Mouse (Mus musculus): ENCODE results near the gene Afmid. TPM values are rescaled to one million over a fixed set of nuclear protein-coding genes. Genes with fewer than 3 reads are reported as not detected.

Afmid gene
- polyA plus RNA-seq, 1 experiment from 2014 or later: 15.1 TPM

GRCm38 (mm10) chr11:117794035-117794551, 31.6 kb upstream of the Afmid start:
- ATAC-seq (replicated peaks; ENCODE audit: insufficient number of reproducible peaks, insufficient read depth, low FRiP score, low read depth): no peak
- H3K36me3 ChIP-seq: no peaks in the 10 kb centered on the region
- WGBS: 58% methylated on average over 4 of the region's 4 CpGs
- no peak overlapping the region for H3K4me3 ChIP-seq
- H3K27me3 ChIP-seq: peaks cover 8% of the 10 kb centered on the region; the same call in 1 of the 2 replicates
- no peaks in the 10 kb centered on the region for H3K9me3 ChIP-seq (replicated peaks)
- H3K27ac ChIP-seq: no peak overlapping the region
- H3K9ac ChIP-seq: no peak overlapping the region
- no peak overlapping the region for H3K4me2 ChIP-seq
- peaks cover 37% of the 10 kb centered on the region for H3K4me1 ChIP-seq (replicated peaks)

DNA sequence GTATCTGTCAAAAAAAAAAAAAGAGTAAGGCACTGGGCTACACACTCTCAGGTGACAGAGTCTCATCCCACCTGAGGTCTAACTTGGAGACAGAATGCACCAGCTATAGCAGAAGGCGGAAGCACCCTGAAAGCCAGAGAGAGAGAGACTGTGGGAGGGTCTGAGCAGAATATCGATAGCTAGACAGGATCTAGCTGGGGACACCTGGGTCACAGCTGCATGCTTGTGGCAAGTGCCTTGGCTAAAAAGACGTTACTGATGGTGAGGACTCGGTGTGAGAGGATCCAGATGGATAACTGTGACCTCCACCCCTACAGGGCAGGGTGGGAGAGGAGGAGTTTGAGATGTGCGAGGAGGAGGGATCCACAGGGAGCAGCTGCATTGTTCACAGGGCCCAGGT, 28.8 kb upstream of the Afmid start:
- ATAC-seq (replicated peaks; ENCODE audit: insufficient number of reproducible peaks, insufficient read depth, low FRiP score, low read depth): no peak

DNA sequence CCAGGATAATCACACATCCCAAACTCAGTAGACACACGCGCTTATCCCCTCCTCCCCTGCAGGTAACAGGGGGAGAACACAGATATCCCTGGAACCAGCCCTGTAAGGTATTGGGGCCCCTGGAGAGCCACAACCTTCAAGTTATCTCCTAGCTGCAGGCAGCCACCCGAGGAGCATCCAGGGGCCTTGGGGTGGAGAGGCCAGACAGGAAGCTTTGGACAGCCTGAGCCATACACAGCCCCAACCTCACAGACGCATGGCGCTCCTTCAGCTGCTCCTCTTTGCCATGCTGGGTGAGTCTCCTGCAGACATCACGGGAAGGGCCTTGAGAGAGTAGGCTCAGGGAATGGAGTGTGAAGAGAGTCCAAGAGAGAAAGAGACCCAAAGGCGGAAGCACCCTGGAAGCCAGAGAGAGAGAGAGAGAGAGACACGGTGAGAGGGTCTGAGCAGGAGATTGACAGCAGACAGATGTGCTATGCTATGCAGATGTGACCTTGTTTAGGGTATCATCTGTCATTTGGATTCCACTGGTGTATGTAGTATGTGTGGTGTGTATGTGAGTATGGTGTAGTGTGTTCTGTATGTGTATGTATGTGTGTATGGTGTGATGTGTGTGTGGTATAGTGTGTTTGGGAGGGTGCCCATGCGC, 28.1 kb upstream of the Afmid start, which contains the start of gene 6030468B19Rik:
TSS of gene 6030468B19Rik (plus strand) at position 150 of the 649 bp plus-strand sequence.
- no peaks in the 10 kb centered on the region for H3K9me3 ChIP-seq (replicated peaks)
- H3K4me2 ChIP-seq: no peak within 1 kb of the TSS
- no peak within 1 kb of the TSS for H3K9ac ChIP-seq
- peaks cover 21% of the 10 kb centered on the region for H3K4me1 ChIP-seq (replicated peaks)
- no peak within 1 kb of the TSS for H3K27ac ChIP-seq
- H3K36me3 ChIP-seq: no peaks in the 10 kb centered on the region
- 47% methylated on average over 9 of the region's 9 CpGs for WGBS
- no peak; the same call in 1 of the 2 replicates for ATAC-seq (replicated peaks; ENCODE audit: insufficient number of reproducible peaks, insufficient read depth, low FRiP score, low read depth)
- no peak within 1 kb of the TSS for H3K4me3 ChIP-seq
- H3K27me3 ChIP-seq: no peaks in the 10 kb centered on the region

More for the DNA sequence above, 28.8 kb upstream of the Afmid start:
- Histone ChIP-seq H3K4me1 (replicated peaks) (peaks cover 27% of the 10 kb centered on the region), H3K9ac (no peak overlapping the region), H3K36me3 (no peaks in the 10 kb centered on the region), H3K4me2 (no peak overlapping the region), H3K27me3 (no peaks in the 10 kb centered on the region), H3K27ac (no peak overlapping the region), H3K4me3 (no peak overlapping the region), H3K9me3 (replicated peaks) (no peaks in the 10 kb centered on the region)
- 48% methylated on average over 5 of the region's 5 CpGs for WGBS

DNA sequence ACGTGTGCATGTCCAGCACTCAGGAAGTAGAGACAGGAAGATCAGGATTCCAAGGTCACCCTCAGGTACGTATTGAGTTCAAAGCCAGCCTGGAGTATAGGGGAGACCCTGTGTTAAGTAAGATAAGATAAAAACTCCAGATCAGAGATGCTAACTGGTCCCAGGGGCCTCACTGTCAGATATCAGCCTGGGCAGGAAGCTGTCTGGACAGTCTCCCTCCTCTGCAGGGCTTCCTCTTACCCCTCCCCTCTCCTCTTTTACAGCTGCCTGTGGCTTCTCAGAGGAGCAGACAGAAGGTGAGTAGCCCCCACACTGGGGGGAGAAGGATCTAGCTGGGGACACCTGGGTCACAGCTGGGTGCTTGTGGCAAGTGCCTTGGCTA, 27.6 kb upstream of the Afmid start:
- no peak overlapping the region for H3K9ac ChIP-seq
- no peaks in the 10 kb centered on the region for H3K27me3 ChIP-seq
- no peaks in the 10 kb centered on the region for H3K9me3 ChIP-seq (replicated peaks)
- no peak for ATAC-seq (replicated peaks; ENCODE audit: insufficient number of reproducible peaks, insufficient read depth, low FRiP score, low read depth)
- H3K27ac ChIP-seq: no peak overlapping the region
- H3K36me3 ChIP-seq: no peaks in the 10 kb centered on the region
- WGBS: 20% methylated on average over 2 of the region's 2 CpGs
- H3K4me3 ChIP-seq: no peak overlapping the region
- H3K4me1 ChIP-seq (replicated peaks): peaks cover 20% of the 10 kb centered on the region
- H3K4me2 ChIP-seq: no peak overlapping the region

DNA sequence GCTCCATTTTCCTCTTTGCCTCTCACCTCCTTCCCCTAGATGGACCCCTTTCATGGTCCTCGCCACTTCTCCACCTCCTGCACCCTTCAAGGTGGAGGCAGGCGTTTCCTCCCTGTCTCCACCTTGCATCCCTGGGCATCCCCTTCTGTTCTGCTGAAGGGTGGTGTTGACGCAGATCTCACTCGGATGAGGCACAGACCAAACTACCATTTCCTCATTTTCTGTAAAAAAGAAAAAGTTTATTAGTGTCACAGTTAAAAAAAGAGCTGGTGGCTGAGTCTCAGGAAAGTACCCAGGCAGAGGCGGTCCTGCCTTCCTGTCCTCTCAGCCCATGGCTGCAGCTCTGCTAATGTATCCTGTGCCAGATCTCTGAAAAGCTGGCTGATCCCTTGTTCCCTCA, 26.6 kb upstream of the Afmid start:
- 50% methylated on average over 5 of the region's 5 CpGs for WGBS
- H3K4me1 ChIP-seq (replicated peaks): peaks cover 17% of the 10 kb centered on the region
- no peak overlapping the region; the same call in 1 of the 2 replicates for H3K4me2 ChIP-seq
- no peak overlapping the region for H3K4me3 ChIP-seq
- ATAC-seq (replicated peaks; ENCODE audit: insufficient number of reproducible peaks, insufficient read depth, low FRiP score, low read depth): no peak
- no peak overlapping the region; the same call in 1 of the 2 replicates for H3K9ac ChIP-seq
- no peaks in the 10 kb centered on the region for H3K9me3 ChIP-seq (replicated peaks)
- H3K27ac ChIP-seq: no peak overlapping the region
- no peaks in the 10 kb centered on the region for H3K36me3 ChIP-seq
- no peaks in the 10 kb centered on the region for H3K27me3 ChIP-seq

- Histone ChIP-seq H3K9ac (no peak overlapping the region), H3K9me3 (replicated peaks) (no peaks in the 10 kb centered on the region), H3K27ac (no peak overlapping the region), H3K4me1 (replicated peaks) (peaks cover 17% of the 10 kb centered on the region), H3K36me3 (no peaks in the 10 kb centered on the region), H3K4me3 (no peak overlapping the region), H3K27me3 (no peaks in the 10 kb centered on the region), H3K4me2 (no peak overlapping the region)
- 86% methylated on average over 7 of the region's 7 CpGs for WGBS
- ATAC-seq (replicated peaks; ENCODE audit: insufficient number of reproducible peaks, insufficient read depth, low FRiP score, low read depth): no peak
Measured at GRCm38 (mm10) chr11:117800038-117800437, 25.7 kb upstream of the Afmid start.

- Histone ChIP-seq H3K9me3 (replicated peaks) (no peaks in the 10 kb centered on the region), H3K36me3 (no peaks in the 10 kb centered on the region), H3K4me3 (no peak overlapping the region), H3K9ac (no peak overlapping the region), H3K27ac (no peak overlapping the region), H3K4me1 (replicated peaks) (peaks cover 17% of the 10 kb centered on the region), H3K4me2 (no peak overlapping the region), H3K27me3 (no peaks in the 10 kb centered on the region)
- 68% methylated on average over 7 of the region's 7 CpGs for WGBS
- no peak for ATAC-seq (replicated peaks; ENCODE audit: insufficient number of reproducible peaks, insufficient read depth, low FRiP score, low read depth)
Measured at GRCm38 (mm10) chr11:117801650-117802049, 24.1 kb upstream of the Afmid start.

DNA sequence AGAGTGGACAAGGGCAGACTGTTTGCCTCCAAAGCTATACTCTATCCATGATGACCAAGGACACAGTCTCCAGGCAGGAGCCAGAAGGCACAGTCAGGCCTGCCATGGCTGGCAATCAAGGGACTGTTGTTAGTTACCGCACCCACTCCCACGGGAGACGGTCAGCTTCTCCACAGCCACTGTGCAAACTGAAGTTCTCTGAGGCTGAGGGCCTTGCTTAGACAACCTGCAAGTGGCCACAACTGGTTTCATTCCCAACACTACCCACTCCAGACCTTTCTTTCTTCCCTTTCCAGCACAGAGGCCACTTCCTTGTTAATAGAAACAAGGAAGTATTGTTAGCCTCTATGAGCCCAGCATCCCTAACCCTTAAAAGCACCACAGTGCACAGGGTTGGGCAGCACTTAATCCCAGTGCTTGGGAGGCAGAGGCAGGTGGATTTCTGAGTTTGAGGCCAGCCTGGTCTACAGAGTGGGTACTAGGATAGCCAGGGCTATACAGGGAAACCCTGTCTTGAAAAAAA, 22.5 kb upstream of the Afmid start:
- H3K4me2 ChIP-seq: no peak overlapping the region
- H3K27ac ChIP-seq: no peak overlapping the region
- no peak overlapping the region for H3K4me3 ChIP-seq
- 88% methylated on average over 3 of the region's 3 CpGs for WGBS
- H3K27me3 ChIP-seq: no peaks in the 10 kb centered on the region
- H3K36me3 ChIP-seq: no peaks in the 10 kb centered on the region
- no peak for ATAC-seq (replicated peaks; ENCODE audit: insufficient number of reproducible peaks, insufficient read depth, low FRiP score, low read depth)
- no peak overlapping the region for H3K9ac ChIP-seq
- peaks cover 10% of the 10 kb centered on the region for H3K4me1 ChIP-seq (replicated peaks)
- H3K9me3 ChIP-seq (replicated peaks): no peaks in the 10 kb centered on the region

DNA sequence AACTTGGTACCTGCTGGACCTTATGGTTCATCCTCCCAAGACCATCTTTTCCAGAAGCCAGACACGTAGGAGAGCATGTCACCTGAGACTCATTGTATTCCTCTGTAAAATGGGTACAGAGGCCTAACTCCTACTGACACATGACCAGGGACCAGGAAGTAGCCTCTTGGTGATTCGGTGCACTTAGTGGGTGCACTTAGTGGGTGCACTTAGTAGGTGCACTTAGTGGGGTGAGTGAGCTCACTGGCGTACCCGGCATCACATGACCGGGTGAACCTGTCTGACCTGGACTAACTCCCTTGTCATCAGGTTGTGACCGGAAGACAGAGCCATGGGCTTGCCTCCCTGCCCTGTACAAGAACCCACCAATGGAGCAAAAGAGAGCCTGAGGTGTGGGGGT, 18.9 kb upstream of the Afmid start:
- Histone ChIP-seq H3K27me3 (no peaks in the 10 kb centered on the region), H3K36me3 (no peaks in the 10 kb centered on the region), H3K27ac (no peak overlapping the region), H3K4me1 (replicated peaks) (peaks cover 23% of the 10 kb centered on the region), H3K9ac (no peak overlapping the region), H3K9me3 (replicated peaks) (no peaks in the 10 kb centered on the region), H3K4me2 (no peak overlapping the region), H3K4me3 (no peak overlapping the region)
- no peak for ATAC-seq (replicated peaks; ENCODE audit: insufficient number of reproducible peaks, insufficient read depth, low FRiP score, low read depth)
- WGBS: 93% methylated on average over 6 of the region's 6 CpGs

DNA sequence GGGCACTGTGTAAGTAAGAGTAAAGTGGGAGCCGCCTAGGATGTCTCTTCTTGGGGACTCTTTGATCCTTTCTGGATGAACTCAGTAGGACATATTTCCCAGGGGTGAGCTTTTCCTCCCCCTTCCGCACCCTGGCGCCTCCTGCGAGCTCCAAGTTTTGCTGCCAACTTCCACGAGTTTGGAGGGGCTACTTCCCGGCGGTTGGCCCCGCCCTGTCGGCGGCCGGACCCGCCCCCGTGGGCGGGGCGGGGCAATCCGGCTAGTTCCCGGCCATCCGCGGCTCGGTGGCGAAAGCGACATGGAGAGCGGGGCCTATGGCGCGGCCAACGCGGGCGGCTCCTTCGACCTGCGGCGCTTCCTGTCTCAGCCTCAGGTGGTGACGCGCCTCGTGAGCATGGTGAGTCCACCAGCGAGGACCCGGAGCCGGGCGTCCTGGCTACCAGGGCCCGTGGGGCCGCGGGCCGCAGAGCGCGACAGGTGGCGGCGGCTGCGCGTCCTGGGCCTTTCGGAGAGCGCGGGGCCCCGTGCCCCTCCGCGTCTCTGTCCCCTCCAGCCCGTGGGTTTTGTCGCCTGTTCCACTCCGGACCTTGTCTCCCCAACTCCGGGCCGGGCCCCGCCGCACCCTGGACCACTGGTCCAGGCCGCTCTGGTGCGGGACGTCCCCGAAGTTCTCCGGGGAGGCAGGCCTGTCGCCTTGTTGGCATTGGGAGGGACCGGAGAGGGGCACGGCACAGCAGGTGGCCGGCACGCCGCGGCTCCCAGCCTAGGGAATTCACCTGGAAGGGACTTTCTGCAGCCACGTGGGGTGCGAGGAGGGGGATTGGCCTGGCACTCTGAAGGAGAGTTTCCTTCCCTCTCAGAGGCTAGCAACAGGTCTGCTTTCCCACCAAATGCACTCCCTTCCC, 16.1 kb upstream of the Afmid start, which contains the start of the genes Gm20708 and Syngr2:
TSS of gene Gm20708 (plus strand) at position 262 of the 905 bp plus-strand sequence.
TSS of gene Syngr2 (plus strand) at position 262 of the 905 bp plus-strand sequence.
- peak within 1 kb of the TSS; percentile 79 for H3K9ac ChIP-seq
- H3K4me2 ChIP-seq: peak within 1 kb of the TSS; percentile 98
- 0% methylated on average over 75 of the region's 75 CpGs for WGBS
- peak within 1 kb of the TSS; percentile 81 for H3K27ac ChIP-seq
- H3K4me3 ChIP-seq: peak within 1 kb of the TSS; percentile 72
- H3K9me3 ChIP-seq (replicated peaks): no peaks in the 10 kb centered on the region
- peak; percentile 81 for ATAC-seq (replicated peaks; ENCODE audit: insufficient number of reproducible peaks, insufficient read depth, low FRiP score, low read depth)
- H3K27me3 ChIP-seq: no peaks in the 10 kb centered on the region
- H3K4me1 ChIP-seq (replicated peaks): peaks cover 33% of the 10 kb centered on the region
- peaks cover 25% of the 10 kb centered on the region for H3K36me3 ChIP-seq

DNA sequence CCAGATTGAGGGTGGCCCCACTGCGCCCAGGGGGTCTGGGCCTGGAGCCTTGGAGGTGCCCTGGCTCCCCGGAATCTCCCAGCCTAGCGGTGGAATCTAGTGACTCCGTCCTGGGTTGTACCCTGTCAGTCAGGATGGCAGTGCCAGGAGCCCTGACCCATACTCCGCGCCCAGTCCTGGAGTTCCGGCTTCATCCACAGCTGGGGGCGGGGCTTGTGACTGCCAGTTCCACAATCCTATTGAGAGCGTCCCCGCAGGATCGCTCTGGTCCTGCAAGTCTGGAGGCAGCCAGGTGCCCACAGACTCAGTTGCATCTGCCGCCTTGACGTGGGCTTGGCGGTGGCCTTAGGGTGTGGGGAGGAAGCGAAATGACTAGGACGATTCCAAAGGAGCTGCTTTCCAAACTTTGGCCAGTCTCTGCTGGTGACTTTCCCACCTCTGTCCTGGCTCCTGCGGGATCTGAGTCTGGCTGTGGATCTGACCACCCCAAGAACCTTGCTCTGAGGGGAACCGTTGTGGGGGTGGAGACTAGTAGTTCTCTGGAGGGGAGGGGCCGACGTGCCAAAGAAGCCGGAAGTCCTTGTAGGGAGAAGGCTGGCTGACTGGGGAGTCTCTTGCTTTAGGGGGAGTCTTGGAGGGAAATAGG, 15.2 kb upstream of the Afmid start:
- H3K4me3 ChIP-seq: peak overlapping the region; percentile 72
- H3K9me3 ChIP-seq (replicated peaks): no peaks in the 10 kb centered on the region
- peak overlapping the region; percentile 81 for H3K27ac ChIP-seq
- H3K9ac ChIP-seq: peak overlapping the region; percentile 79
- H3K4me2 ChIP-seq: peak overlapping the region; percentile 98
- H3K36me3 ChIP-seq: peaks cover 31% of the 10 kb centered on the region
- WGBS: under 1% methylated on average over 21 of the region's 21 CpGs
- H3K4me1 ChIP-seq (replicated peaks): peaks cover 42% of the 10 kb centered on the region
- peak; percentile 74 for ATAC-seq (replicated peaks; ENCODE audit: insufficient number of reproducible peaks, insufficient read depth, low FRiP score, low read depth)
- no peaks in the 10 kb centered on the region for H3K27me3 ChIP-seq

Measured in heart, embryonic 15.5 days (tissue).